17 mouse cellular contexts compared by ENCODE assay signal in genomic region chr16:43493596-43494385, GRCm38 (mm10).
"Had no signal": no experiment of that assay in that cellular context is flagged by ENCODE, and none has a peak within 500 bp of the region (broad histone marks: within the 10 kb centered on the region; RNA-seq: fewer than 3 reads in every experiment).

No protein-coding gene starts in this region.

- ATAC-seq: midbrain, embryonic 13.5 days; midbrain, embryonic 16.5 days had no signal

- H3K9me3 ChIP-seq: midbrain, embryonic 13.5 days; neural tube, embryonic 13.5 days; neural tube, embryonic 15.5 days; stomach, embryonic 15.5 days had no signal

- H3K27ac ChIP-seq: liver, embryonic 14.5 days; midbrain, embryonic 13.5 days; neural tube, embryonic 13.5 days; neural tube, embryonic 15.5 days; stomach, embryonic 15.5 days; stomach, postnatal 0 days had no signal

- H3K4me2 ChIP-seq: lung, embryonic 14.5 days; midbrain, embryonic 11.5 days; midbrain, embryonic 13.5 days; neural tube, embryonic 13.5 days; neural tube, embryonic 15.5 days; stomach, embryonic 15.5 days had no signal

- H3K4me1 ChIP-seq: neural tube, embryonic 13.5 days; neural tube, embryonic 15.5 days; stomach, embryonic 15.5 days had no signal

- H3K36me3 ChIP-seq: midbrain, embryonic 13.5 days; neural tube, embryonic 13.5 days; neural tube, embryonic 15.5 days; stomach, embryonic 15.5 days had no signal

- H3K4me3 ChIP-seq: midbrain, embryonic 13.5 days; myocyte; neural tube, embryonic 13.5 days; neural tube, embryonic 15.5 days; stomach, embryonic 15.5 days had no signal

- DNase-seq: lung, adult 18-20 months; lung, embryonic 14.5 days; lung, postnatal 10 days; lung, postnatal 4 days; right cerebral cortex, postnatal 14 days; thymus, adult 2 months; thymus, postnatal 25 days; thymus, postnatal 4 days had no signal

- H3K27me3 ChIP-seq: neural tube, embryonic 13.5 days; neural tube, embryonic 15.5 days; stomach, embryonic 15.5 days had no signal

- H3K9ac ChIP-seq: liver, embryonic 14.5 days; lung, embryonic 14.5 days; midbrain, embryonic 13.5 days; neural tube, embryonic 13.5 days; neural tube, embryonic 15.5 days; stomach, embryonic 15.5 days had no signal
